Mouse (Mus musculus) right cerebral cortex, postnatal 4 days (tissue): ENCODE data around the gene Slc22a16.

ENCODE experiments used
- DNase-seq: peaks from one replicate; pipeline ENCODE4 v3.0.0-alpha.2; 2022

Gene Slc22a16

DNA sequence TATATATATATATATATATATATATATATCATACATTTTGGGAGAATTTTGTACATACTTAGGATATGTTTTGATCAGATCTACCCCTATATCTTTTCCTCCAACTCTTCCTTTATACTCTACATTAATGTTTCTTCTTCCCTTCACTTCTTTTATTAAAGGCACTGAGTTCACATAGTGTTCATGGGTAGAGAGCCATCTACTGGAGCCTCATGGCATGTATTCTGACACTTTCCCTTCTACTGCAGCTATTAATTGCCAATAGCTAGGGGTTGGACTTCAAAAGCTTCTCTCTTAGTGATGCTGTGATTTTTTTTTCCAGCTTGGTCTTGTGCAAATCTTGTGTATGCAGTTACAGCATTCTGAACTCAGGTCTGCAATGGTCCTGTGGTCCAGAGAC, 47.8 kb downstream of the Slc22a16 start:
- DNase-seq: no peak

DNA sequence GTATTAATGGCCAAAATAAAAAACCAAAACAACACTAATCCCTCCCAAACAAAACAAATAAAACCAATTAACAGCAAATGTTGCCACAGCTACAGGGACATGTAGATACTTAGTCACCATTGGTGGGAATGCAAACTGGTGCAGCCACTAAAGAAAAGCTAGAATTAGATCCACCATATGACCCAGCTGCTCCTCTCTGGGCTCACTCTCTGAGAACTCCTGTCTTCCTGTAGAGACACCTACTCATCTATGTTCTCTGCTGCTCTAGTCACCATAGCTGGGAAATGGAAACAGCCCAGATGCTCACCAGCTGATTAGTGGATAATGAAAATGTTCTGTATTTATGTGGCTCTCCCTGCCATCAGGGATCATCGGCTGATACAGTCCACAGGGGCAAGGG, 49.6 kb downstream of the Slc22a16 start:
- DNase-seq: no peak

DNA sequence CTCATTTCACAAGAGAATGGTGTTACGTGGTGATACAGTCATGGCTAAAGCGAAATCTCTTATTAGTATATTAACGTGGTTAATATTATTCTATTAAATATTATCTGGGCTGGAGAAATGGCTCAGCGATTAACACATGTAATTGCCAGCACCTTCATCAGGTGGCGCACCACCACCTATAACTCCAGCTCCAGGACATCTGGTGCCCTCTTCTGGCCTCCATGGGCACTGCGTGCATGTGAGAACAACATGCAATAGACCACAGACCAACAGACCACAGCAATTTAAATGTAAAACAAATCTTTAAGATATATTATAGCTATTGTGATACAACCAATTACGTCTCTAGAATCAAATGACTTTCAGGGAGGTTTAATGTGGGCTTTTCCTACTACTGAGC, 59.0 kb downstream of the Slc22a16 start:
- no peak for DNase-seq

DNA sequence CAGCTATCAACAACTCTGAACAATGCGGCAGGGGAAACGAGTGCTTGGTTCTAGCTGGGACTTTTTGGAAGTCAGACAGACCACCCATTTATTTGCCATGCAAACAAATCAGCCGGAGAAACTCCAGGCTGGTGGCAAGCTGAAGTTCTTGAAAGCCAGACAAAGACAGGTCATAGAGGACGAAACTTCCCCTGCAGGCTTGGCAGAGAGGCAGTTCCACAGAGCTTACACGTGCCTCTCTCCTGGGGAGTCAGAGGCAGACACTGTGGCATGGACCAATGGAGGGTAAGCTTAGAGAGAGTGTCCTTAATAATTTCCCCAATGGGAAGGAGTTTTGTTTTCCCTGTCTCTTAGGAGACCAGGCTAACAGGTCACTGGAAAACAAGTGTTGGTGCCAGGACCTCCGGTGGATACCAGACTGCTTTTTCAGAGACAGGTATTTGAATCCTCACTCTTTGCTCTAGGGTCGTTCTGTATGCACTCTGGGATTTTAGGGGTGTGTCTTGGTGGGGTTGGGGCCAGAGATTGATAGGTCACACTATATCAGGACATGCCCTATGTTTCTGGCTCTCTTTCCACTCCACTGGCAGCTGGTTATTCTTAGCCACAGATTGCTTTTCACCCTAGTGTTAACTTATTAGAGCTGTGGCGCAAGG, 59.6 kb downstream of the Slc22a16 start, which contains the start of gene Ddo:
Gene Ddo (plus strand): TSS at position 356 of the 656 bp plus-strand sequence.
- no peak for DNase-seq

DNA sequence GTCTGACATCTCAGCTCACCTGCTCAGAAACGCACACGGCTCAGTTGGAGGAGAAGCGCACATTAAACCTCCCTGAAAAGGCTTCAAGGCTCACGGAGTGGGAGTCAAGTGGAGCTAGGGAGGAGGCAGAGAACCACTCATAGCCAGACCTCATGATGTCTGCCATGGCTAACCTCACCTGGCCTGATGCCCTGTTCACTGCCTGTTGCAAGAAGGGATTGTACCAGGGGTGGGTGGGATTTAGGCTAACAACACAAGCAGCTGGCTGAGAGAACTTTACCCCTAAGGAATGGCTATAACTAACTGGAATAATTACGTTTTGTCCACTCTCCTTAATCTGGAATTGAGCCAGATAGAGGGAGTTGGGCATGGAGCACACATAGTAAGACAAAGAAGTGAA, 60.3 kb downstream of the Slc22a16 start:
- no peak for DNase-seq

DNA sequence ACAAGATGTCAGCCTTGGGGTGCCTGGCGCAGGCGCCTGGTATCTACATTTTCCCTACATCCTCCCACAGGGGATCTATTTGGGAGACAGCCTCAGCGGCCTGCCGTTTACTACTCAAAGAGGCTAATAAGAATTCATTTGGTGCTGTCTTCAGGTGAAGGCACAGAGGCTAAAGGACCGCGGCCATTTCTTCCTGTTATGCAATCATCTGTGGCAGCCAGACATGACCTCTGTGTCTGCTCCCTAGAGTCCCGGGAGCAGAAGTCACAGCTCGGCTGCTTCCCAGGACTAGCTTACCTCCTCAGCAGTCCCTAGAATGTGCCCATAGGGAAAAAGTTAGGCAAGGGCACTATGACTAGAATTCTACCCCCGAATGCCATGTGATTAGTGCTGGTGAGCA, 60.8 kb downstream of the Slc22a16 start:
- DNase-seq: no peak

DNA sequence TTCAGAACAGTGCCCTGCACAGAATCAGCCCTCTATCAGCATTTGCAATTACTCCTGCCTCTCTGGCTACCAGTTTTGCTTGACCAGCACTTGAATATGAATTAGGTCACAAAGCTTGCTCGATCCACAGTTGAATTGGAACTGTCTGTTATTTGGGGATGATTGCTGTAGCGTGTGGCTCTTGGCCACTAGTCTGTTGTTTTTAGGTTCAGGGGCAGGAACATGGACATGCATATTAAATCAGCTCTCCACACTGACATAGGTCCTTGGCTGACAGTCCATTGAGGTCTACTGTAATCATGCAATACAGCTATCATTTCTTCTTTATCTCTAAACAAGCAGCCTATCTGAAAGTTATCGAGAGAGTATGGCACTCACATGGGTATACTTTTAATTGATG, 62.0 kb downstream of the Slc22a16 start:
- no peak for DNase-seq

DNA sequence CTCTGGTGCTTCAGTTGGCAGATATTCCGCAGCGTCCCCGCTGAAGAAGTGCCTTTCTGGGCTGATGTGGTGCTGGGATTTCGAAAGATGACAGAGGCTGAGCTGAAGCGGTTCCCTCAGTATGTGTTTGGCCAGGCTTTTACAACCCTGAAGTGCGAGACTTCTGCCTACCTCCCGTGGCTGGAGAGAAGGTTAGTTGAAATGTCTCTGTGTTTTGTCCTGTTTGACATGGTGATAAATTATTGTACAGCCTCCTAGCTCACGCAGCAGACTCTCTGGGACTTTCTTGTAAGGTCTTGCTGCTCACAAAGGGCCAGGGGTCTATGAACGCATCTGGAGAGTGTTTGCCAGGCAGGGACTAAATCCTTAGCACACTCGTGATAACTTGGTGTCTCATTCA, 67.2 kb downstream of the Slc22a16 start:
- DNase-seq: no peak

DNA sequence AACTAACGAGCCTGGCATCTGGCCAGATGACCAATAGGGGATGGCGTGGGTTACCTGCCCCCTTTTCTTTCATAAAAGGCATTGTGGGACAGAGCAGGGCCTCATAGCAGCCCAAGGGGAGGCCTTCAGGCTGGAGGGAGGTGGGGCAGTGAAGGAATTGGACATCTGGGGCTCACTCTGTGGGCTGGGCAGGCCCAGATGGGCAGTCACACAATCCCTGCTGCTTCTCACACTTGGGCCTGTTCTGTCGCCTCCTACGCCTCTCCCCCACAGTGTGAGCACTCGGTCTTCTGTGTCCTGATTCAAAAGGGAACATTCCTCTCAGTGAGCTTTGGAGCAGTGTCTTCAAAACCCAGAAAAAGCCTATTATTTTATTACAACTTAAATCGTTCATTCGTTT, 68.1 kb downstream of the Slc22a16 start:
- no peak for DNase-seq

DNA sequence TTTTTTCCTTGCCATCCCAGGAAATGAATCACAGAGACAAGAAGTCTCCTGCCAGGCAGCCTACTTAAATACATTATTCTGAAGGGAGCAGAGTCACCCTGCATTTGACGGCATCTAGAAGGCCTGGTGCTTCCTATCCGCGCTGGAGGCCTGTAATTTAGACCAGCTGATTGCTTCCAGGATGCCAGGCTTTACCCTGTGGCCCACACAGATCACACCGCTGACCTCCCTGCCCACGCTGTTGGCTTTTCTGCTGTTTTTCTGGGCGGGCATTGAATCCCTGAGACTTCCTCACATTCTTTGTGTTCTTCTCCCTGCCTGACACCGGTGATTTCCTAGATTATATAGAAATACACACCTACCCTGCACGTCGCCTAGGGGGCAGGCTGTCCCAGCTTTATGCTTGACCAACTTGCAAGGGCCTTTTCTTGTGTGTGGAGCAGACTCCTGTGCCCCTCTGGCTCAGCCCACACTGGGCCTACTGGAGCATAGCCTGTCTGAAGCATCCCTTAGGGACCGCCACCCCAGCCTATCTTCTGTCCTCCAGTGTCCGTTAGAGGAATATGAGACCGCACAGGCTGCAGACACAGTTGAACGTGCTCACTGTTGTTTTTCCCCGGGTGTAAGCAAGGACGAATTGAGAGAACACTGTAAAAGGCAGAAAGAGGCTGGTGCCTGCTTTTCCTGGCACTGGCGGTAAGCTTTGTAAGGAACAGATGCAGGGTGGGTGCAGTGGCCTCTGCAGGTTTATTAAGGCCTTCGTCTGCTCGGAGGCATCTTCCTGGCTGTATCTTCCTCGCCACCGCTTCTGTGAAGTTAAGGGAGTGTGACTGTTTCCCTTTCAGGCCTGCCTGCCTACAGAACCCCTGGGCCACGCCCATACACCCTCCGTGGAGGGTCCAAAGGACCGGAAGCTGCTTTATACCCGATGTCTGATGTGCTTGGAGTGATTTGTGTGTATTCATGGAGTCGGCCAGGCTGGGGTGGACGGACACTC, 69.0 kb downstream of the Slc22a16 start:
- no peak for DNase-seq

DNA sequence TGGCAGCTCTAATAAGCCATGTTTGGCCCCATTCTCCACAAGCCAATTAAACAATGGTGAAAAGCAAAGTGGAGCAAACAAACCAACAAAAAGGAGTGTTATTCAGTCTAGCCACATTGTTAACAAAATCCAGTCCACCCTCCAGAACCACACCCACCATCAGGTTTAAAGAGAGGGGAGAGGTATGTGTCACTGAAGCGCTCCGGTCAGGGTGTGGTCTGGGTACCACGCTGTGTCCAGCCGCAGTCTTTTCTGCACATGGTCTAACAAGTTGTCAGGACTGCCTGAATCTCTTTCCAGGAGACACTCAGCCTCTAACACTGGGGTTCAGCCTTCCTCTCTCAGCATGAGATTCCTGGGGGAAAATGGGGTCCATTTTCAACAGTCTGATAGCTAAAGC, 70.3 kb downstream of the Slc22a16 start:
- DNase-seq: no peak

DNA sequence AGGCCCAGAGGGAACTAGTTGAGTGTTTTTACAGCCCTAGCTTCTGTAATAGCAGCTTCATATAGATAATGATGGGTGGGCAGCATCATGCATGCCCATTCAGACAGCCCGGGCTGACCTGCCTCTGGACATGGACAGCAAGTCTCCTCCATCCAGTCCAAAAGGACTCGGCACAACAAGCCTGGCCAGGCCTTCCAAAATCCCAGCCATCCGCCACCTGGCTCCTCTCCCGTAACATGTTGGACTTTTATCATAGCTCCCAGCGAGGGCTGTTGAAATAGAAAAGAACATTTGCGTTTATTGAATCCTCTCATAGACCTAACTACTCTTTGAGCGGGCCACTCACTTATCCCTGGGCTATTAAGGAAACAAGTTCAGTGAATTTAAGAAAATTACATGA, 71.8 kb downstream of the Slc22a16 start:
- DNase-seq: no peak

DNA sequence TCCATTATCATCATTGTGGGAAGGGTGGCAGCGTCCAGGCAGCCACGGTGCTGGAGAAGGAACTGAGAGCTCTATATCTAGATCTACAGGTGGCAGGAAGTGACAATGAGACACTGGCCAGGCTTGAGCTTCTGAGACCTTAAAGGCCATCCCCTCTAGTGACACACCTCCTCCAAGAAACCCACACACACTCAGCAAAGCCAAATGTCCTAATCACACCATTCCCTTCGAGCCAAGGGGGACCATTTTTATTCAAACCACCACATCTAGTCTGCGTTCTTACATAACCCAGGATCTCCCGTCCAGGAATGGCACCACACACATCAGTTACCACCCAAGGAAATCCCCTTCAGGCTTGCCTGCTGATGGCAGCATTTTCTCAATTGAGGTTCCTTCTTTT, 73.0 kb downstream of the Slc22a16 start:
- no peak for DNase-seq

DNA sequence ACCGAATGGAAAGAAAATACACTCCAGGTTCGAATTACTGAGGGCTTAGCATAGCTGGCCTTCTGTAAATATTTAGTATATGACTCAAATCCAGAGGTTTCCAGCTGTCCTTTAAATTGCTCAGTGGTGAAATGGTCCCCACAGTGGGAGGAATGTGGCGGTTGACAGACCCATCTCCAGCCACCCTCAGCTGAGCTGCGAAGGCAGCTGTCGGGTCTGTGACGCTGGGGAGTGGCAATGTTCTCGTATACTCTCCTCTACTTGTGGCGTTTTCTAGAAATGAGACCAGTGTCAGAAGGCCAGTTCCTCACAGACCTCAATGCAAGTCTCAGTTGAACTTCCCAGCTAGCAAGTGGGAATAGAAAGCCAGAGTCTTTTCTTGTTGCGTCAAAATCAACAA, 74.3 kb downstream of the Slc22a16 start:
- no peak for DNase-seq

DNA sequence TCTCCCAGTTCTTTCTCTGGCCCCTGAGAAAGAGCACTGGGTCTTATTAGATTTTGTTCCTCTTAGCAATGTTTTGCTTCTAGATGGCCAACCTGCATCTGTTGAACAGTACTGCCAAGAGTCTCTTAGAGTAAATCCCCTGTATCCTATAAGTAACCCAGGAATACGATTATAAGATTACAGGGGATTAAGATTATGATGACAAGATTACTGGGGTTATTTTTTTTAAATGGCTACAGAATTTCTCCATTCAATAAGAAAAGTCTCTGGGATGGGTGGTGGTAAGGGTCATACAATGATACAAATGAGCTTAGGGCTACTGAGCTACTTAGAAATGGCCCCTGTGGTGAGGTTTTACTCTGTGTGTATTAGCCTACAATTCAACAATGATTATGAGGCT, 75.2 kb downstream of the Slc22a16 start:
- DNase-seq: no peak

DNA sequence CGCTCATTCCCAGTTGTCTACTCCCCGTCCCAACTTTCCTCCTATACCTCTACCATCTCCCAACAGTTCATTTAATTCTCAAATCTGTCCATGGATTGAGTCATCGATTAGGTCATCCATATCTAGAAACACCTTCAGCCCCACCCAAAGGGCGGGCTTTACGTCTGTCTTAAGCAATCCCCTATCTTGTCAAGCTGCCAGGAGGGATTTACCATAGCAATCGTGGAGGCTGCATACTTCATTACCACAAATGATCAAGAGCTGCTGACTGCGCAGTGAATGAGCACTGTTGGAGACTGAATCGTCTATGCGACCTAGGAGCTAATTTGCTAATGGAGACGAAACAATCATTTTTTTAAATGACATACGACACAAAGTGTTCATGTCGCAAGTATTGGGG, 78.6 kb downstream of the Slc22a16 start:
- no peak for DNase-seq

DNA sequence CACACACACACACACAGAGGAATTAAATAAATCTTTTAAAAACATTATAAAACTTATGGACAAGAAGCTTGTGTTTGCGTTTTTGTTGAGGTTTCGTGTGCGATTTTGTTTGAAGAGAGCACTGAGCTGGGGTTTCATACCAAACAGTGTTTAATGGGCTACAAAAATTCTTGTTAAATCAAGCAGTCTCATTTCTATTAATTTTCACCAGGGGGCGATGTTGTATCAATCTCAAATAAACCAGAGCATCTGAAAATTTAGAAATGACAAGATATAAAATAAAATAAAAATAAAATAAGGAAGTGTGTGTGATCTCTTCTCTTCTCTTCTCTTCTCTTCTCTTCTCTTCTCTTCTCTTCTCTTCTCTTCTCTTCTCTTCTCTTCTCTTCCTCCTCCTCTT, 79.5 kb downstream of the Slc22a16 start:
- DNase-seq: no peak

DNA sequence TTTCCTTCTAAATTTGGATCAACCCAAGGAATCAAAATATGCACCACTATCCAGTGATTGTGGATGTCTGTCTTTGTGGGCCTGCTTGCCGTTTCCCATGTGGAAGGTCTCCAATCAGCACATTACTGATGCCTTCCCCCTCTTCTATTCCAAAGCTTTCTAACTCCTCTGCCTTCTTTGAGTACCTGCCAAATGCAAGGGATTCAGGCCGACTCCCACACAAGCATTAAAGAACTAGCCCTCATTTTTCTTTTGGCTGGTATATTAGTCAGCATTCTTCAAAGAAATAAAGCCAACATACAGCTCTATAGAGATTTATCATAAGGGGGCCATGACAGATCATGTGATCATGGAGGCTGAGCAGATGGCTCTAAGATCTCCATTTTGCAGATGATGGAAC, 81.5 kb downstream of the Slc22a16 start:
- DNase-seq: no peak
